Mouse (Mus musculus) bone marrow macrophage, adult 2 months (primary cell): ENCODE data around the gene Zfp526. TPM values are rescaled to one million over a fixed set of nuclear protein-coding genes. Genes with fewer than 3 reads are reported as not detected.

ENCODE experiments used
- H3K27ac ChIP-seq: 2 replicates; pipeline ENCODE4 v1.5.1; 2012; ENCODE audit warnings: low read depth, low read length; ENCODE audit not compliant: insufficient read depth
- H3K4me1 ChIP-seq: 2 replicates; pipeline ENCODE4 v1.6.1; 2012; ENCODE audit warnings: low read length; ENCODE audit not compliant: control insufficient read depth, insufficient read depth
- H3K4me3 ChIP-seq: 2 replicates; pipeline ENCODE4 v1.5.1; 2012; ENCODE audit warnings: mild to moderate bottlenecking, low read length, moderate library complexity; ENCODE audit not compliant: insufficient read depth
- CTCF ChIP-seq: IDR thresholded peaks from 2 replicates; pipeline ENCODE4 v1.5.1; 2012; ENCODE audit warnings: low read depth, mild to moderate bottlenecking, low read length, moderate library complexity
- POLR2A ChIP-seq: IDR thresholded peaks from 2 replicates; pipeline ENCODE4 v1.6.1; 2012; ENCODE audit warnings: mild to moderate bottlenecking, low read depth, low read length, borderline replicate concordance
- polyA plus RNA-seq: library from polyadenylated mRNA; stranded (reverse); fragments of >200 nt; gene quantifications from 2 replicates; pipeline ENCODE4 v1.2.4, GENCODE M21; 2012; ENCODE audit not compliant: missing spikeins, insufficient read depth, insufficient read length

Gene Zfp526
- polyA plus RNA-seq, 1 experiment = 6.4 TPM

DNA sequence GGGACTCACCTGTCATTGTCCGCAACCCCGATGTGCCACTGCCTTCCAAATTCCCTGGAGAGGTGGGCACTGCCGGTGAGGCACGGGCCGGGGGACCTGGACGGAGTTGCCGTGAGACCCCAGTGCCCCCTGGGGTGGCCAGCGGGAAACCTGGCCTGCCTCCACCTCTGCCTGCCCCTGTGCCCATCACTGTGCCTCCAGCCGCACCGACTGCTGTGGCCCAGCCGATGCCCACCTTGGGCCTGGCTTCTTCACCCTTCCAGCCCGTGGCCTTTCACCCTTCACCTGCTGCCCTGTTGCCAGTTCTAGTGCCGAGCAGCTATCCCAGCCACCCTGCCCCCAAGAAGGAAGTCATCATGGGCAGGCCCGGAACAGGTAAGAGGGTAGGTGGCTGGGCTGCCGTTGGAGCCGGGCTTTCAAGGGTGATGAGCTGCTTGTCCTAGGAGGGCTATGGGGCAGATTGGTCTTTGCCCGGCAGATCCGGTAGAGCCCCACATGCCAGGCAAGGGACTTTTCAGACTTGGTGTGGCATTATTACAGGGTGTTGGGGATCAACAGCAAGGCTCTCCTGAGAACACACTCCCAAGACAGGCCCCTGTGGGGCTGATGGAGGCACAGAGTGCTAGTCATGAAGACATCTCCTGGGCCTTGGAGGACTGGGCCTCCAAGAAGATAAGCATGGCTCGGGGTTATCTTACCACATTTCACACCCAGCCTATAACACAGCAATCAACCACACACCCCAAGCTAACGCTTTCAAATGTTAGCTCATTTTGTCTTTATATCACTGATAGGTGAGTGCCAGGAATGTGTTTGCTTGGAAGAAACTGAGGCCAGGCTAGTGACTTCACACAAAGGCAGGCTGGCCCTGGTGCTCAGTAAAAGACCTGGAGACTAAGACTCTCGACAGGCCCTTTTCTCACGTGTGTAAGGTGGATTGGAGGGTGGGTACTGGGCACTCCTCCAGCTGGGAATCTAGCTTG lies 52.3 kb downstream of the Zfp526 start:
- Histone ChIP-seq H3K4me3 (no peak overlapping the region), H3K4me1 (peaks cover 45% of the 10 kb centered on the region), H3K27ac (no peak overlapping the region)
- no peak for TF ChIP-seq CTCF
- no peak for TF ChIP-seq POLR2A

DNA sequence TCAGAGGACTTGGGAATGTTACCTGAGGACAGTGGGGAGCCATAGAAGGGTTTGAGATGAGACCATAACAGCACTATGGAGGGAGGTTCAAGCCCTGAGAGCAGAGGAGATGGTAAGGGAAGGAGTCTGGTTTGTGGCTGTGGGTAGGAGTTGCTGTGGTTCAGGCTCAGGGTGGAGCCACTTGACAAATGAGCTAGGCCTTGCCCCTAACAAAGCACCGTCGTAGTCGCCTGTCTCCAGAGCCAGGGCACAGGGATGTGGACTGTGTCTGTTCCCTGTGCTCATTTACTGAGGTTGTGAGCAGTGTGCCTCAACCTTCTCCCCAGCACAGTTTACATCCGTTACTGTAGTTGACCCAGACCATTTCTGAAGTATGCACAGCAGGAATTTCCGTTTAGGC lies 53.3 kb downstream of the Zfp526 start:
- Histone ChIP-seq H3K4me3 (no peak overlapping the region), H3K4me1 (peaks cover 40% of the 10 kb centered on the region), H3K27ac (no peak overlapping the region)
- no peak for TF ChIP-seq POLR2A

DNA sequence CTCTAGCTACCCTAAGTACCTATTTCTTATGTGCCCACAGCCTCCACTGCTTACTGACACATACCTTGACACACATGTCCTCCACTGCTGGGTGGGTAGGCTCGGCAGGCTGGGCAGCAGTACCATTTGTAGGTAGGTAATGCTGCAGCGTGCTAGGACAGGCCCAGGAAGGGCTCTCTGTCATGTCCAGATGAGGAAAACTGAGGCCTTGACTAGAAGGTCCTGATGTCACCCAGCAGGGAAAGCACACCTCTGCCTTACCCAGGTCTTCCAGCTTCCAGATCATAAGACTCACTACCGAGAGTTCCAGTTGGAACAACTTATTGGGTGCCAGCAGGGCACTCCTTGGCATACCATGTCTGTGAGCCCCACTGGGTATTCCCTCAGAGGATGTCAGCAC lies 53.8 kb downstream of the Zfp526 start:
- TF ChIP-seq CTCF (no peak), POLR2A (no peak)
- Histone ChIP-seq H3K27ac (no peak overlapping the region), H3K4me1 (peaks cover 36% of the 10 kb centered on the region), H3K4me3 (no peak overlapping the region)

DNA sequence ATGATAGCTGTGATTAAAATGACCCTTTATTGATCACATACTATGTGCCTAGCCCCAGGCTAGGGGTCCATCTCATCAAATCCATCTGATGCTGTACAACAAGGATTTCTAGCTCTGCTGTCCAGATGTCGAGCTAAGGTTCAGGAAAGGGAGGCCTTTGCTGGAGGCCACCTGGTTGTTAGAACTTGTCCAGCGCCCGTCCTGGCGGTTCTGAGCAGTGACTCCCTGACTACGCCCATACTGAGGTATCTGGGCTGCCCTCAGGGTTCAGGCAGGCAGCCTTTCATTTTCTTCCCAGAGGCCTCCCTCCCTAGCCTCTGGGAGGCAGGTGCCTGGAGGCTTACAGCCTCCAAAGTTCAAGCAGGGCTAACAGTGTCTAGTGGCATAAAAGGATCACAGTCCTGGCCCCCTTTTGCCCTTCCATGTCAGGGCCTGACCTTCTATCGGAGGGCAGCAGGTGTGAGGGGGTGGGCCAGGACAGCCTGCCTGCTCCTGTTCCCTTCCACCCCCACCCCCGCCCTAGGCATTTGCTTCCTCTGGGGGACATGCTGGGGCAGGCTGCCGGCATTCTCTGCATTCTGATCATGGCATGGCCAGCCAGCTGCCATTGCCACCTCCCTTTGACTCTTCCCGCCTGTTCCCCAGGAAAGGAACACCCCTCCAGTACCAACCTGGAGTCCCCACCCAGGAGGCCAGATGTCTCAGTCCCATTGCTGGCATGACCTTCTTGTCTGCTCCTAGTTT lies 54.5 kb downstream of the Zfp526 start:
- peaks cover 36% of the 10 kb centered on the region for H3K4me1 ChIP-seq
- H3K4me3 ChIP-seq = no peak overlapping the region
- TF ChIP-seq CTCF (no peak), POLR2A (no peak)
- no peak overlapping the region for H3K27ac ChIP-seq

Other genes starting within 250 kb of the Zfp526 start
- 205 and 226 TPM in 2 replicates for gene Rabac1, start 248.7 kb upstream of the Zfp526 start, polyA plus RNA-seq
- gene Atp1a3, start 215.5 kb upstream of the Zfp526 start, polyA plus RNA-seq = 70.0 and 85.8 TPM in 2 replicates
- 1.5 and 2.1 TPM in 2 replicates for gene Grik5, start 149.1 kb upstream of the Zfp526 start, polyA plus RNA-seq
- gene Zfp574, start 148.9 kb upstream of the Zfp526 start, polyA plus RNA-seq = 9.6 and 9.7 TPM in 2 replicates
- gene Pou2f2, start 41.7 kb upstream of the Zfp526 start, polyA plus RNA-seq = 105 and 121 TPM in 2 replicates
- gene Dedd2, start 810 bp upstream of the Zfp526 start, polyA plus RNA-seq = 12.6 and 12.7 TPM in 2 replicates
- gene Gsk3a, start 16.4 kb downstream of the Zfp526 start, polyA plus RNA-seq = 78.6 and 87.1 TPM in 2 replicates
- 22.7 and 27.8 TPM in 2 replicates for gene Erf, start 29.3 kb downstream of the Zfp526 start, polyA plus RNA-seq
- 251 and 272 TPM in 2 replicates for gene Cic, start 46.3 kb downstream of the Zfp526 start, polyA plus RNA-seq
- gene Pafah1b3, start 76.6 kb downstream of the Zfp526 start, polyA plus RNA-seq = 35.5 and 38.0 TPM in 2 replicates
- not detected in 2 replicates for gene Prr19, start 80.0 kb downstream of the Zfp526 start, polyA plus RNA-seq
- not detected in 2 replicates for gene Tmem145, start 84.7 kb downstream of the Zfp526 start, polyA plus RNA-seq
- 13.2 and 13.8 TPM in 2 replicates for gene Megf8, start 95.7 kb downstream of the Zfp526 start, polyA plus RNA-seq
- not detected in 2 replicates for gene Cnfn, start 148.3 kb downstream of the Zfp526 start, polyA plus RNA-seq
- gene Lipe, start 177.3 kb downstream of the Zfp526 start, polyA plus RNA-seq = 28.7 and 37.1 TPM in 2 replicates
- gene Cxcl17, start 191.5 kb downstream of the Zfp526 start, polyA plus RNA-seq = not detected in 2 replicates